Mouse (Mus musculus) R1 (cell line): ENCODE measurements at regions not wholly inside any gene's neighbourhood (a gene's known extent, or its start where the extent isn't known, plus 50 kb on each side); places are given as distances from the start of the nearest gene placed in this dataset.
A peak's percentile ranks its signal among the peaks of the same experiment; 100 is the strongest.

Source experiments
- DNase-seq: peaks from one replicate; pipeline ENCODE4 v3.0.0-alpha.2; 2018; ENCODE audit warnings: low read depth, low spot score

- DNase-seq, result no peak
Observed at GRCm38 (mm10) chr14:48053151-48053550, 67.5 kb upstream of the Peli2 start.

GRCm38 (mm10) chr14:48054719-48055118, 65.9 kb upstream of the Peli2 start:
- DNase-seq, result peak; percentile 66

- DNase-seq, result no peak
Observed at GRCm38 (mm10) chr14:48055861-48056260, 64.8 kb upstream of the Peli2 start.

GRCm38 (mm10) chr14:48058234-48058868, 62.3 kb upstream of the Peli2 start:
- DNase-seq, result no peak

GRCm38 (mm10) chr14:48059664-48060455, 60.8 kb upstream of the Peli2 start:
- no peak for DNase-seq

GRCm38 (mm10) chr14:48068641-48069040, 52.0 kb upstream of the Peli2 start:
- DNase-seq, result no peak
